Mouse (Mus musculus): ENCODE results near the gene Scly. TPM values are rescaled to one million over a fixed set of nuclear protein-coding genes. Genes with fewer than 3 reads are reported as not detected.
A peak's percentile ranks its signal among the peaks of the same experiment; 100 is the strongest.

The Scly gene
- 10 to 100 TPM; 22.9 to 28.4 TPM for total RNA-seq (2021)
- polyA plus RNA-seq (2012; rRNA removed) = 15.1 and 20.7 TPM in 2 replicates
- long read RNA-seq, transcript Scly-201 (12 exons, 2,202 nt) = major isoform, 6 of 9 reads
- long read RNA-seq, partial matches to known transcripts = 2 of 9 reads
- long read RNA-seq, other reads (novel, unspliced or antisense) = 1 of 9 reads

DNA sequence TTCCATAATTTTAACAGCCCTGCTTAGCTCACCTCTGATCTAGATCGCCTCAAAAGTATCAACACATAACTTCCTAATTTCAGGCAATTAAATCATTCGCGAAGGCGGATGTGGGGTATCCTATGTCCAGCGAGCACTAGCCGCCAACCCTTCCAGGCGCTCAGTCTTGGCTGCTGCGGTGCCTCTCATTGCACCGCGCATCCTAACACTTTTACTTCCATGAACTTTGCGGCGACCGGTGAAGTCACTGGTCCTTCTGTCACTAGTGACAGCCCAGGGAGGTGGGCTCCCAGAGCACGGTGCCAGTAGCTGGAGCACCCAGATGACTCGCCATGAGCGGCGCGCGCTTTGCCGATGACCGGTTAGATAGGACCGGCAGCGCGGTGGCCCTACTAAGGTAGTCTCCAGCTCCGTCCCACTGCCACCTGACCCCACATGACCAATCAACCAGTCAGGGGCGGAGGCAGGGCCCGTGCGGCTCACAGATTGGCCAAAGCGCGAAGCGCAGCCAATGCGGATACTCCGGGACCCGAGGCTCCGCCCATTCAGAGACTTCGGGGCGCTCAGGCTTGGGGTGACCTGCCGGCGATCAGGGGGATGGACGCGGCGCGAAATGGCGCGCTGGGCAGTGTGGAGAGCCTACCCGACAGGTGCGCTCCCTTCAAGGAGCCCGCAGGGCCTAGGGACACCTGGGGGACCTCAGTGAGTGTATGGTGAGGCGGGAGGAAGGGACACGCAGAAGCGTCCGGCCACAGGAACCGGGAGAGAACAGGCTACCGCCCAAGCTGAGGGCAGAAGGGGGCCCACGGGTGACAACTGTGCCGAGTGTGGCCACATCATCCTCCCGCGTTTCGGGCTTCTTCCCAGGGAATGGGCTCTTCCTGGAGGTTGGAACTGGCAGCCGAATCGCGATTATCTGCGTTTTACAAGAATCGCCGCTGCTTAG, at the start of gene Scly:
Gene Scly, plus strand, starts transcription at position 540 of the 946 bp plus-strand sequence.
- DNase-seq = peak; percentile 98

DNA sequence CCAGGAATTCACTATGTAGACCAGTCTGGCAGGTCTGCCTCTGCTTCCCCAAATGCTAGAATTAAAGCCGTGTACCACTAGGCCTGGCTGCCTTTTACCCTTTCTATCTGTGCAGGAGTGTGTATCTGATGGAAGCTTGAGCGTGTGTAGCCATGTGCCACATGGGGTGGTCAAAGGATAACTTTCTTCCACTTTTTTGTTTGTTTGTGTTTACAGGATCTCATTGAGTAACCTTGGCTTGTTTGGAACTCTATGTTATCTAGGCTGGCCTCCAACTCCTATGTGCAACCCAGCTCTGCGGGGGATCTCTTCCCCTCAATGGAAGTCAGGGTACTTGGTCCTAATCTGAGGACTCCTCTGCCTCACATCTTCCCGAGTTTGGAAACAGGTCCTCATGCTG, 49.2 kb upstream of the Scly start:
- no peak for DNase-seq

GRCm38 (mm10) chr1:91249564-91250414, 48.3 kb upstream of the Scly start, which contains the start of gene Ube2f:
Ube2f (plus strand) TSS chr1:91250304.
- peak; percentile 95 for DNase-seq

GRCm38 (mm10) chr1:91250415-91251147, 47.6 kb upstream of the Scly start:
- peak; percentile 66 for DNase-seq

DNA sequence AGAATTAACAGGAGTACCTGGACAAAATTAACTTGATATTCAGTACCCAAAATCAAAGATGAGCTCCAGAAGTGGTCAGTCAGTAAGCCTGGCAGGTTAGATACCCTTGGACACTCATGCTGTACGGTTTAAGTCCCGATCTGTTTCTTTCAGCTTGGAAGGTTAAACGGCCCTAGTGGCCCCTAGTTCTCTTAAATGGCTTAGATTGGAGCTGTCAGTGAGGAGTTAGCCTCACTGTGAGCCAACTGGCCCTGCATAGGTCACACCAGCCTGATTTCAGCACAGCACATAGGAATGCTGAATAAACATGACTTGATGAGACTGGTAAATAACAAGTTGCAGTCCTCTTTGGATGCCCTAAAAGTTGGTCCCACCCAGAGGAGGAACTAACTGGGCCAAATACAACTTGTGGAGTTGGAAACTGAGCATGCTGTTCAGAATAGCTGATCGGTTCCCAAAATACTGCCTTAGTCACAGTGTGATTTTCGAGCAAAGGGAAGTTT, 46.9 kb upstream of the Scly start:
- DNase-seq = peak; percentile 28

DNA sequence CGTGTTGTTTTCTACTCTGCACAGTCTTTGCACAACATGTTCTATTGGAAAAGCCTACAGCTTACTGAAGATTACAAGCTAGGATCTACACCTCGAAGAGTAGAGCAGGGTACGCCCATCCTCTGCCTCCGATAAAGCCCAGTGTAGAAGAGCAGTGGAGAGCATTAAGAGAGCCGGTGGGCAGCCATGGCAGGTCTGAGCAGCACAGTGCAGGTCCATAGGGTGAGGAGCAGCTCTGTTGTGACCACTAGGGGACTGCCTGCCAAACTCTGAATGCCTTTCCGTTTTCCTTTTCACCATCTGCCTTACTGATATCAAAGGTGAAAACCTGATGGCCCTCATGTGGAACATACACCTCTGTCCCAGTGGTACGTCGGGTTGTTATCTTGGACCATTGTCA, 46.2 kb upstream of the Scly start:
- DNase-seq = no peak

DNA sequence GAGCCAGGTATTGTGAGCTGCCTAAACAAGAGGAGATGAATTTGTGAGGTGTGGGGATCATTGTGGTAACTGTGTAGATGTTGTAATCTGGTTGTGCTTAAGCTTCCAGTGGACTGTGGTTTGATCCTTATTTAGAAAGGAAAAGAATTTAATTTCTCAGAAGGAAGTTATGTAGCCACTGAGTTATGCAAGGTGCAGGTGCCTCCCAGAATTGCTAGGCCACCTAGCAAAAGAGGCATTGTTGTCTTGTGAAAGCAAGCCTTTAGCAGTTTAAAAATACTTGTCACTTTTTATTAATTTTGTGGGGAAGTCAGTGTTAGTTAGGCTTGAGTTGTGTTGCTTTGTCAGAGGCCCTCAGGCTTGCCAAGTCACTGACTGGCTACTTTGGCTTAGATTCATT, 40.2 kb upstream of the Scly start:
- DNase-seq = no peak

DNA sequence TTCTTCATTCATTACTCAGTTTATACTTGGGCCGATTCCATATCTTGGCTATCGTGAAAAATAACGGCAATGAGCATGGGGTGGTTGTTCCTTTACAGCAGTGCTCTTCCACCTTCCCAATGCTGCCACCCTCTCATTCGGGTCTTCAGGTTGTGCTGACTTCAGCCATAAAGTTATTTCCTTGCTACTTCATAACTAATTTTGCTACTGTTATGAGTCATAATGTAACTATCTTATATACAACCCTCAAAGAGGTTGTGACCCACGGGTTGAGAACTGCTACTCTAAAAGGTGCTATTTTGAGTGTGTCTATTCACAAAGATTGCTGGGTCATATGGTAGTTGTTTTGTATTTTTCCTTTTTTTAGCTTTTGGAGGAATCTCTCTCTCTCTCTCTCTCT, 38.3 kb upstream of the Scly start:
- DNase-seq = no peak

GRCm38 (mm10) chr1:91262508-91262907, 35.6 kb upstream of the Scly start:
- DNase-seq = no peak

DNA sequence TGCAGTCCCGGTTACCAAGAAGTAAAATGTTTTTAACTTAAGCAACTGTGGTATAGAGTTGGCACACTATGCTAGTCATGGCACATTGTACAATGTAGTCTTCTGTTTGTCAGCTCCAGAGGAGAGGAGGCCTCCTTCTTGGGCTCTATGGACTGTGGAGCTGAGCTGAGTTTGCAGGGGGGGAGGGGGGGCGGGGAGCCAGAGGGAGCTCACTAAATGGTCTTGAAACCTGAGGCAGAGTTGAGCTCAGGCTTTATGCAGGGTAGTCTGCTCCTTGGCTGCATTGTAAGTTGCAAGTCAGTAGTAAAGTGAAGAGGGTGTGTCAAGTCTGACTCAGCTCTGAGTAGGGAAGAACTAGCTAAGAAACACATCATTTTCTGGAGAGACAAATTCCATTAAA, 25.9 kb upstream of the Scly start:
- no peak for DNase-seq

- DNase-seq = no peak
These were observed 21.6 kb upstream of the Scly start for GRCm38 (mm10) chr1:91276581-91276980.

DNA sequence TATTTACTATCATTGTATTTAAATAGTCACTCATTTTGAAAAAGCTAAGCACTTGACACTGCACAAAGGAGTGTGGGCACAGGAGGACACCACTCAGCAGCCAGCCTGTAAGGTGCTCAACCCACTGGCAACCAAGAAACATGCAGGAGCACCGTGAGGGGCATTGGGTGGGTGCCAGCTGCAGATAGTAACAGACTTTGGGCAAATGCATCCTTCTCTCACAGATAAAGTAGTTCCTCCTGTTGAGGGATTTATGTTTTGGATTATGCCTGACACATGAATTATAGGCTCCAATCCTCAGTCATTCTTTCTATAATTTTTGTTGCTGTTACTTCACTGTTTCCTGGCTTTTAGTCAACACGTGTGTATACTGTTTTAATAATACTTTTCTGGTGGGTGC, 20.7 kb upstream of the Scly start:
- no peak for DNase-seq

DNA sequence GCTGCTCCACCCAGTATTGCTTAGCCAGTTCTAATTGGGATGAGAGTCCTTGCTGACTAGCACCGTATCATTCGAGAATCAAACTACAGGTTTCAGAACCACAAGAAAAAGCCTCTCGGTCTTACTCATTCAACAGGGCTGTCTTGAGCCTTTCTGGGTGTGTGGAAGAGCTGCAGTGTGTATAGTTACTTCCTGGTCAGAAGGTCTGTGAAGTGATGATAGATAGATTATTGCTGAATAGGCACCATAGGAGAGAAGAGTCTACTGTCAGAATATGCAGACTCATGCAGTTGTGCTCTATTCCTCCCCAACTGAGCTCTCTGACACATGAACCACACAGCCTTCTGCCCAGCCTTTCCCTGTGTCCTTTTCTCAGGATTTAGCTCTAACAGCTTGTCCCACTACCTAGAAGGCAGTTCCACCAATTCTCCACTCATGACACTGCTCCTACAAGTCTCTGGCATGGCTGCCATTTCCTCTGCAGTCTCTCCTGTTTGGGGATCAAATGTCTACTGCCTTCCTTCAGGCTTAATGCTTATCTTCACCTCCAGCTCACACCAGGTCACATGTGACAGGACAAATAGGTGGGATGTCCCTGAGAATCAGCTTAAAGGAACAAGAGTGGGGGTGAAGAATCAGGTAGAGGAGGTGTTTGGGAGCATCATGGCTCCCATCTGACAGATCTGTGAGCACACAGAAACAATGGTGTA, 19.6 kb upstream of the Scly start:
- no peak for DNase-seq

DNA sequence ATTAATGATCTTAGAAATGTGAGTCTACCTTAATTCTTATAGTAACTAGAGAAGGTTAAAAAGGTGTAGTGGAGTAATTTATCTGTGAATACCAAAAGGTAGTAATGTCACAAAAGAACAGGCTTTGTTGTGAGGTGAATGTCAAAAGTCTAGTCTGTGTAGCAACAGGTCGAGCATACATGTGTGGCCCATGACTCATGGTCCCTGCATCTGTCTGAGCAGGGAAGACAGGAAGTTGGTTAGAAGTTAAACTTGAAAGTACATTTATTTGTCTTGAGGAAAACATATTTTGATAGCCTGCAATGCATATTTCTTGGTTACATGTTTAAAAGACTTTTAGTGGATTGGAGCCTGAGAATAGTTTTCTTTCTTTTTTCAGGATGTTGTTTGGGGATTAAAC, 19.0 kb upstream of the Scly start:
- DNase-seq = no peak

DNA sequence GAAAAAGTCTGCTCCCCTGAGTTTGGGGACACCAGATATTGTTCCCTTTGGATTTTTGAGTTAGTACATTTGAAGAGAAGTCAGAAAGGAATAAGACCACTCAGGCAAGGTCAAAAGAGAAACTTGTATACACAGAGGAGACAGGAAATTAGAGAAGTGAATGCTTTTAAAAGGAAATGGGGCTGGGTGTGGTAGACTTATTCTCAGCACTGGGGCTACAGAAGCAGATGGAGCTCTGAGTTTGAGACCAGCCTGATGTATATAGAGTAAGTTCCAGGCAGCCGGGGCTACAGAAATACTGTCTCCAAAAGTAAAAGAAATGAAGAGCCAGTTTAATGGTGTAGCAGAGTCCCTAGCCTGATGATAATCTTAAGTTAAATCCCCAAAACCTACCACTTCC, 15.6 kb upstream of the Scly start:
- DNase-seq = no peak

DNA sequence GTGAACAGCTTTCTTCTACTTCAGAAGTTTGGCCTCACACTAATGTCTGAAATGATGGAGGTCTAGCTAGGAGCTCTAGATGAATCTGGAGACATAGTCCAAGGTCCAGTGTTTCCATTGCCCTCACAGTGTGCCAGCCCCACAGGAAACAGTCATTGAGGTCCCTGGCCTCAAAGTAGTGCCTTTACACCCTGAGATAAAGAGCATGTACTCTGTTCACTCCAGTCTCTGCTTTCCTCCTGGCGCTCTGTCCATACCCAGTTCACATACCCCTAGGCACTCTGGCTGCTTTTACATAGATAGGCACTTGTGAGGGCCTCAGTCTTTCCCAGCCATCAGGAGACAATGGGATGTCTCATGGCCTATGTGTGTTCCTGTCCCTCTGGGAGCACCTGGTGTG, 8.8 kb upstream of the Scly start:
- DNase-seq = no peak

GRCm38 (mm10) chr1:91292101-91292825, 5.9 kb upstream of the Scly start:
- DNase-seq = no peak

DNA sequence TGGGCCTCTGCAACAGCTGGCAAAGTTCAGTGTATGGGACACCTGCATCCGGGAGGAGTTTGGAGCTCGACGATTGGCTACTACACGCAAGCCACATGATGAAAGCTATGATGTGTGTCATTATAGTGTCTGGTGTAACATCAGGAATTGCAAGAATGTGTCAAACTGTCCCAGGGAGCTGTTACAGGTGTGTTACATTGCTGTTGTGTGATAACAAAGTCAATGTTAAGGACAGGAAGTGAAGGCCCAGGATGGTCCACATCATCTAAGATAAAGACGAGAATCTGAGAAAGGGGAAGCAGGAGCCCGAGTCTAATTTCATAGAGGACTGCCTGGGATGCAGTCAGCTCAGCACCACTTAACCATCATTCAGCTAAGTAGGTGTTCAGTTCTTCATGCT, 2.6 kb upstream of the Scly start:
- DNase-seq = no peak

GRCm38 (mm10) chr1:91299026-91299706, 1.0 kb downstream of the Scly start:
- DNase-seq = no peak
